Mouse (Mus musculus): ENCODE data around the gene Pex5l.

Gene Pex5l

DNA sequence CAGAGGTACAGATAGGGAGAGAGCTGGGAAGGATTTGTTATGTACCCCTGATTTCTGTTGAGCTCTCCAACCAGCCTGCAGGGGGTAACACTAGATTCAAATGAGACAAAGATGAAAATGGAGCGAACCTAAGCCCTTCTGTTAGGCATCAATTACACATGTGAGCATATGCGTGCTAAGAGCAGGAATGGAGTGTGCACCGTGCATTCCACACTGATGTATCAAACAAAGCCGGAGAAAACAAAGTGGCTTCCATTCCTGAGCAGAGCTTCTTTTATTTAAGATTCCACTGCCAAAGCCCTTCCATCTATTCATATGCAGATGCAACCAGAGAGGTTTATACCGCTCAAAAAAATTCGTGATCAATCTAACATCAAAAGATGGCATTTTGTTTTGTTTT, 79.5 kb downstream of the Pex5l start:
- DNase-seq (ENCODE audit: low spot score in 2 of 2), result no peak

DNA sequence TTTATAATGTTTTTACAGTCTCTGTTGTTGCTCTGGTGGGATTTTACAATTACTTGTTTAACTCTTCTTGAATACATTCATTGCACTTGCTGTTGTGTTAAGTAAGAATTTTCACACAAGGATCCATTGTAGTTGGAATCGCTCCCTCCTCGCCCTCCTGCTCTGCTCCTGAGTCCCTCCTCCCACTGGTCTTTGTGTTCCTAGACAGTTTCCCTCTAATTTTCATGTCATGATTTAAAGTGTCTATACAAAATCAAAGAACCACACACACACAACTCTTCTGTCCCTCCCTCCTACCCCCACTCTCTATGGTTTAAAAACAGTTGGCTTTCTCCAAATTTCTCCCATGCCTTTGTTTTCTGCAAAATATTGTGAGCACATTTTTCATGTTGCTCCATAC, 81.6 kb downstream of the Pex5l start:
- no peak for DNase-seq (ENCODE audit: low spot score in 2 of 2)

DNA sequence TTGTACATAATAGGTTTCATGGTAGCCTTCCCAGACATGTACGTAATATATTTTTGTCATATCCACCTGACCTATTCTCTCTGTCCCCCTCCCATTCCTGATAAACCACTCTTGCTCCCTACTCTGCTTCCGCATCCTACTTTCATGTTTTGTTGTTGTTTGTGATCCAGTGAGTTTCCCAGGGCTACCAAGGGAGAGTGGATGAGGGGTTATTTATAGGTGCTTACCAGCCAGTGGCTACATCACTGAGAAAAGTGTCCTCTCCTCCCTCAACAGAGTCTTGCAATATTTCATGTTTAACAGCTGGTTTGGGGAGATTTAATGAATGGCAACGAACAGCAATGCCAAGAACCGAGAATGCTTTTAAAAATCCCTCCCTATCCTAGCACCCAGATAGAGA, 82.0 kb downstream of the Pex5l start:
- DNase-seq (ENCODE audit: low spot score in 2 of 2), result no peak

DNA sequence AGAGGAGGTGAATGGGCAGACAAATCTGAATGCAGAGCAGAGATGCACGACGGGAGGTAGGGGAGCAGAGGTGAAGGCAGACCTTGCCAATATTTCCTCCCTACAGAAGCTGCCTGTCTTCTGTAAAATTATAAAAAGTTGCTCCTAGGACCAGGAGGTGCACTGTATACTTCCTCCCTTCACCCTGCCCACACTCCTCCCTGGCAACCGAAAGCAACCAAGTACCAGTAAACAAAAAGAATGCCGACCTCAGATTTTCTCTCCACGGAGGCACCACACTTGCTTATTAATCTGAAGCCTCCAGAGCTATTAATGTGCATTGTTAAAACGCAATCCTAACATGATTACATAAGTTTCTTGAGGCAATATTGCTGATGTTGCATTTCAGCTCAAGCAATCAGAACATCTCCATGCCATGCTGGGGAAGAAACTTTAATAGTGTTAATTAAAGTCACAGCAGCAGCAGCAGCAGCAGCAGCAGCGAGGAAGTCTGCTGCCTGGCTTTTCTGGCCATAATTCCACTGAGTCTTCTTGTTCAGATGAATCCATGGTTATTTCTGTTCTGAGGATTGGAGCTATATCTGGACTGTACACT, 82.6 kb downstream of the Pex5l start:
- no peak for DNase-seq (ENCODE audit: low spot score in 2 of 2)

DNA sequence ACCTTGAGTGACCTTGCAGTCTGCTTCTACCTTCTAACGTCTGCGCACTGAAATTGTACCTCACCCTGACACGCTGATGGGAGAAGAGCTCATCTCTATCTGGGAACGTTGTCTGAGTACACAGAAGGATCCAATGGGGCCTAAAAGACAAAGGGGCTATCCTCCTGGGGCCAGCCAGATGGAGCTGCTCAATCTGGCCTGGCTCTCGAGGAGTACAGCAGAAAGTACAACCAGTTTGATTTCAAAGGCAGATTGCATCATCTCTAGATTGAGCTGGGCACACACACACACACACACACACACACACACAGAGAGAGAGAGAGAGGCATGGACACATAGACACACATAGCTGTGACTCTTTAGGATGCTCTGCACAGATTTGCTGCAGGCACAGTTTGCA, 94.7 kb downstream of the Pex5l start:
- DNase-seq (ENCODE audit: low spot score in 2 of 2), result no peak

DNA sequence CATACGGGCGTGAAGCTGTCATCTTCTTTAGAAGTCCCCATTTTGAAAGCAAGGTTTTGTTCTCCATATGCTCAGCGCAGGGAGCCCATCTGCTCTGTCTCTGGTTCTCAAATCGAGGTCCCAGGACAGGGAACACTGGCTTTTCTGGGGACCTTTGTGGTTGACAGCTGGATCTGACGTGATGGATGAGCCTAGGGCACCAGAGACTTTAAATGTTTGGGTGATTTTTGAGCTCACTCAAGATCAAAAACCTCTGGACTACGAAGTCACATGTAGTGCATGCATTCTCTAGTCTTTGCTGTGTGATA, 98.3 kb downstream of the Pex5l start:
- no peak for DNase-seq (ENCODE audit: low spot score in 2 of 2)

DNA sequence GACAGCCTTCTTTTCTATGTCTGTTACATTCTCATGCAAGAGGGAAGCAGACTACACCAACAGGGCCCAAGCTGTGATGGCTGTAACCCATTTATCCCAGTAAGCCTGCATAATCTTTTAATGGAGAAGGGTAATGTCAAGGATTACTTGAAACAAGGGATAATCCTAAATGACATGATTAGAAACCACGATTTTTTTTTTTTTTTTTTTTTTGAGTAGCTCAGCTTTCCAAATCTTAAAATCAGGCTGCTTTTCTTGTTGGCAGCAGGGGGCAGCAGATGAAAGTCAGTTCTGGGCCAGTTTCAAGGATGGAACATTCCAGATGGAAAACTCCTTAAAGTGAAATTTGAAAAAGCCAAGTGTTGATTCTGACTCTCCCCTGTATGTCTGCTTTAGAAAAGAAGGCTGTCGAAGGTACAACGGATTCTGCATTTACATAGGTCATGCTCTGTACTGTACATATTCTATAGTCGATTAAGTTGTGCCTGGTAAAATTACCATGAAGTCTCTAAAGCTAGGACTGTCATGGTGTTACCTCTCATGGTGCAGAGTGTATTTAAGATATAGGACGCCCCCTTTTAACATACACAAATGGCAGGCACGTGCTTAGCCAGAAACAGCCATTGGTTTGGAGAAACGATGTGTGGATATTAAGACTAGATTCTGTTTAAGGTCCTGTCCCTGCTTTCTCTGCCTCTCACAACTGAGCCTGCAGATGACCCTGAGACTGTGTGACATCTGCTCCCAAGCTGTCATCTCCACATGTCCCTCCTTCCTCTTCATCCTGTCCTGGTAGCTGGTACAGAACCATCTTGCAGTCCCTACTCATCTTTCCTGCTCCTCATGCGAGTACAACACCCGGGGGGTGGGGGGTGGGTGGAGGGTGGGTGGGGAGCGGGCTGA, 98.9 kb downstream of the Pex5l start:
- peak in 1 of 2 experiments; percentile 10 for DNase-seq (ENCODE audit: low spot score in 2 of 2)

DNA sequence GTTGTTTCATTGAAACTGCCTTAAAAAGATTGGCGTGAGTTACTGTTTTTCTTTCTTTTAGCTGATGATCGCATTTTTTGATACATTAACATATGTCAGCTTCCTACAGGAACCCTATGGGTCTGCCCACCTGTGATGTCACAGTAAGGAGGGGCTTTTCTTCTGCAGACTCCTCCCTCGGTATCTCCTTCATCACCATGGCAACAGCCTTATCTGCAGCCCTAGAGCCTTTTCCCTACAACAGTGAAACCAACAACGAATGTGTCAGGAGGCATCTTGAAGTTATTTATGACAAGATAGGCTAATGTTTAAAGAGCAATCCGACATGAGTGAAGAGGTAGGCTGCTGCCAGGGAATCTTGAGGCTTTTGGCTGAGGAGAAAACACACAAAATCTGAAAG, 118.5 kb downstream of the Pex5l start:
- no peak for DNase-seq (ENCODE audit: low spot score in 2 of 2)

DNA sequence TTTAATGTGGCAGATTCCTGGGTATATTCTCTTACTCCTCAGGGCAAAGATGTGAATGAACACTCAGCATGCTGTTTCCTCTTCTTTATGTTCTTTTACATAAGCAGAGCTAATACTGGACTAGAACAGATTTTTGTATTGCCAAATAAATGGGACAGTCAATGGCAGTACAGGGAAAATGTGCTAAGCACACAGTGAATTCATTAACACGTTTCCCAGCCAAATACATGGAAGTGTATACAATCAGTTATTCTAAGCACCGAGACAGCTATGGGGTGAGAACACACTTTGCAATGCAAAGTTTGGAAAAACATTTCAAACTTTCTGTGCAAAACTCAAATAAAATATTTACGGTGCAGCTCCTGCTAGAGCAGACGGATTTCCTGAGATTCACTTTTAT, 139.1 kb downstream of the Pex5l start:
- no peak for DNase-seq (ENCODE audit: low spot score in 2 of 2)

DNA sequence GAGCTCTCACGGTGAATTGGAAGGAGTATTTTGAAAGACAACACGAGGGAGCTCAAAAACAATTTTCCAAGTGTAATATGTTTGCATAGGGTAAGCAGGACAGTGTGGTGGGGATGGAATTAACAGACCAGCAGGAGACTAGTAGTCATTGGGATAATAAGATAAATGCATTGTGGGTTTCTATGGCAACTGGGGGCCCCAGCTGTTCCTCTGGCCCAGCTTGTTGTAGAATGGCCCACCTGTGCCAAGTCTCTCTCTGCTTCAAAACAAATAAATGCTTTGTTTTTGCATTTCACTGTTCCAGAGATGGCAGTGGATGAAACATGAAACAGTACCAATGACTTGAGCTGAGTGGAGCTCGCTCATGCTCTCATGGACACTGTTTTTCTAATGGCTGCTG, 141.3 kb downstream of the Pex5l start:
- DNase-seq (ENCODE audit: low spot score in 2 of 2), result no peak

DNA sequence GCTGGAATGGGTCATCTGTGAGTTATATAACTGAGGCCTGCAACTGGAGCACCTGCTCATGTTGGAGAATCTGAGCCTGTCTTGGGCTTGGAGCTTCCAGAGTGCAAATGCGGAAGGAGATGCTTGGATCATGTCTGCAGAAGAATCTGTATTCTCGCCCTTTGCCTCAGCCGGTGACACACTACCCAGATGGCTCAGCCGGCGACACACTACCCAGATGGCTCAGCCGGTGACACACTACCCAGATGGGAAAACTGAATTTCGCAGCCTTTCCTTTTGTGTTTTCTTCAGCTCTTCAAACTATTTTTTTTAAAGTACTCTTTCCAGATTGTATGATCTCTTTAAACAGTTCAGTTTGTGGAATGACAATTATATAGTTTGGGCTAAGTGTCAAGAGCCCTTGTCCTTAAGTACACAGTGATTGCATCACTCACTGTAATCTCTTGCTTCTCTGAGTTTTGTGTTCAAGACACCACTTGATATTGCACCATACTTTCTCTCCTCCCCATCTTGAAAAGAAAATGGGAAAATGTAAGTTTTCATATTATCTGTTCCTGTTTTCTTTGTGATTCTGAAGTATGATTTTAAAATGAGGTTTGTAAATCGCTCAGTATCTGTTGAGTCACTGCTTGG, 142.5 kb downstream of the Pex5l start:
- no peak for DNase-seq (ENCODE audit: low spot score in 2 of 2)

DNA sequence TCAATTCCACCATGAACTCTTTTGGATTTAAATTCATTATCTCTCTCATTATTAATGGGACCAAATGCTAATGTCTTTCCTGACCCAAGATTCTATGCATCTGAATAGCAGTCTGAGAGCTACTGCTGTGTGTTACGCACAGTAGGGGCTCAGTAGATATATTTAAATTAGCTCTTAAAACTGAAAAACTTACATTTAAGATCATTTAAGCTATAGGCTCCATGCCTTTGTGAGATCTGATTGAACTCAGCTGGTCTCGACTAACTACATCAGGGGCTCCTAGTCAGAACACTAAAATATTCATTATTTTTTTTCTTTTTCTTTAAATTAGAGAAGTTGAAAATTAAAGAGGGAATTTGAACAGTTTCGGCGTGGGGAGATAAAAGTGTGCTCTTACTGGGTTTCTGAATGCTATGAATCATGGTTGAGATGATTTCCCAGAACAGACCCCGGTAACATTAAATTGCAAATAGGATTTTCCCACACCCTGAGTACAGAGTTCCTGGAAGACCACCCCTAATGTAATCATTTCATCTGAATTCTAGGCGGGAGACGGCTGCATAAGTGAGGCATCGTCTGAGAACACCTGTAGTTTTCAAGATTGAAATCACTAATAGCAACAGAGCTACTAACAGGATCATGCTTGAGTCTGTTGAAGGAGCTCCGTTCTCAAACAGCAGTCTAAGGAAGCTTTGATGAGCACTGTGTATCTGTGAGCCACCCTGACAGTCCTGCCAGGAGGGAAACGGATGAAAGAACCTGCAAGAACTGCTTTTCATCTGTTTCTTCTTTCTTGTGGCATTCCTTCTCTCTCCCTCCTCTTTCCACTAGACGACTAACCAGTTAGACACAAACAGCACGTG, 151.1 kb downstream of the Pex5l start:
- DNase-seq (ENCODE audit: low spot score in 2 of 2), result no peak

DNA sequence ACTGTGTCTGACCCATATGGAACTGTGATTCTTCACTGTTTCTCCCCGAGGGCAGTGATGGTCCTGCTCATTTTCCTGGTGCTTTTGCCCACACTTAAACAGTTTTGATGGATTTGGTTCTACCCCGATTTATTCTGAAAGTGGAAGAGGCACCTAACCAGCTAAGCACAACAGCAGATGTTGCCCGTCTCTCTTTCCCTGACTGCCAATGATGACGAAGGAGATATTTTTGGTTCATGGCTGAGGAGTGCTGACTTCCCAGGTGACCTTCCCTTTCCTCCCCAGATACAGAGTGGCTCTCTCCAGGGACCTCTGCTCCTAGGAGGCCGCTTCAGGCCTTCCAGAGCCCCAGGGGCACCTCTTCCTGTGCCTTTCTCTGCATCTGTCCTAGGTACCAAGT, 155.2 kb downstream of the Pex5l start:
- DNase-seq (ENCODE audit: low spot score in 2 of 2), result no peak

DNA sequence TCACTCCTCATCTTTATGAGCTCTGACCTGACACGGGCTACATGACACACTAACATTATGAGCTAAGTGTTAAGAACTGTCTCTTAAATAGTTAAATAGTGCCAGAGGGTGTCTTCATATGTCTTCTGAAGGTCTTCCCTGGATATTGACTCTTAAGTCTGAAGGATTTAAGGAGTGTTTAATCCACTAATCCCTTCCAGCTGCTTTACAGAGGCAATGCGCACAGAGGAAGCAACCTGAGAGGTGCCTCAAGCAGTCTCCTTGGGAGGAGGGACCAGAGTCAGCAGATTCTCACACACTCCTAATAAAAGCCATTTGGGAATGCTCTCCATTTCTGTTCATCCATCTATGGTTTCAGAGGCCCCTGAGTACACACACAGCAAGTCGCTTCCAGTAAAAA, 157.9 kb downstream of the Pex5l start:
- no peak for DNase-seq (ENCODE audit: low spot score in 2 of 2)

DNA sequence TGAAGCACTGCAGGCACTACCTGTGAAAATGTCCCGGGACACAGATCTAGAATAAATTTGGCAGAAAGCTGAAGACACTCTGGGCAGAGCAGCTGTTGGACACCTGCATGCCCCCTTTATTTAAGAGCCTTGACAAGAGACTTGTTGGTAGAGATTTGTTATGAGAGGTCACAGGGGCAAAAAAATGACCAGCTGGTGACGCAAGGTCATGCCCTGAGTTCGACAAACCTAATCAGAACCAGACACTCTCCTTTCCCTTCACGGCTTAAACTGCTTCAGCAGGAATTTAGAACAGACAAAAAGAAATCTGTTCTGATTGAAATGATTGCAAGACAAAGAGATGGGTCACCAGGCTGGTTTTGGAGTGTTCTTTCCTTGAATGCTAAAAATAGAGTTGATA, 163.1 kb downstream of the Pex5l start:
- no peak for DNase-seq (ENCODE audit: low spot score in 2 of 2)

DNA sequence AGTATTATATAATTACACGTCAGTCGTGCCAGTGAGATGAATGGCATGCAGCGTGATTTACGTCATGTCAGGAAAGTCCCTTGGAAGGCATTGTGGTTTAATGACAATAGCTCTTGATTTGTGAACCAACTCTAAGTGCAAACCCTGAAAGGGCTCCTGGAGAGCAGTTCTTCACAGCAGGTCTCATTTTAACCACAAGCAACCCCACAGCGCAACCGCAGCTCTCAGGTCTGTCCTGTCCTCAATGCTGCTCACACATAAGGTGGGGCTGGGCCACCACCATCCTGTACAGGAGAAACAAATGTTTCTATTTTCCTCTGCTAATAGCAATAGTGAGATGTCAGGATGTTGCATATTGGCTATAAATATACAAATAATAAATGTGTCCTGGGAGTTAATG, 163.8 kb downstream of the Pex5l start:
- no peak for DNase-seq (ENCODE audit: low spot score in 2 of 2)

DNA sequence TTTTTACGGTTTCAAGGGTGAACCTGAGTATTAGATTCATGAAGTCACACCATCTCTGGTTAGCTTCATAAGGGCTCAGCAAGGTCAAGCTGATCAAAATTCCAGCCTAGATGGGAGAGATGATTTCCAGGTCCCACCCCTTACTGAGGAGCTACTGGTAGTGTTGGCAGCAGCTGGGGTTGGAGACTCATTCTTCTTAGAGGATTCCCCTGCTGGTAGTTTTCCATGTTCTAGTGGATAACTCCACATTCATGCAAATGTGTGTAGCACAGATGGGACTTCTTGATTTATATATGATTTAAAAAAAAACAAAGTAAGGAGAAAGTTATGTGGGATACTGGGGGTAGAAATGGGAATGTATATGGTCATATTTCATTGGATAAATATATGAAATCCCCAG, 172.8 kb downstream of the Pex5l start:
- no peak for DNase-seq (ENCODE audit: low spot score in 2 of 2)

DNA sequence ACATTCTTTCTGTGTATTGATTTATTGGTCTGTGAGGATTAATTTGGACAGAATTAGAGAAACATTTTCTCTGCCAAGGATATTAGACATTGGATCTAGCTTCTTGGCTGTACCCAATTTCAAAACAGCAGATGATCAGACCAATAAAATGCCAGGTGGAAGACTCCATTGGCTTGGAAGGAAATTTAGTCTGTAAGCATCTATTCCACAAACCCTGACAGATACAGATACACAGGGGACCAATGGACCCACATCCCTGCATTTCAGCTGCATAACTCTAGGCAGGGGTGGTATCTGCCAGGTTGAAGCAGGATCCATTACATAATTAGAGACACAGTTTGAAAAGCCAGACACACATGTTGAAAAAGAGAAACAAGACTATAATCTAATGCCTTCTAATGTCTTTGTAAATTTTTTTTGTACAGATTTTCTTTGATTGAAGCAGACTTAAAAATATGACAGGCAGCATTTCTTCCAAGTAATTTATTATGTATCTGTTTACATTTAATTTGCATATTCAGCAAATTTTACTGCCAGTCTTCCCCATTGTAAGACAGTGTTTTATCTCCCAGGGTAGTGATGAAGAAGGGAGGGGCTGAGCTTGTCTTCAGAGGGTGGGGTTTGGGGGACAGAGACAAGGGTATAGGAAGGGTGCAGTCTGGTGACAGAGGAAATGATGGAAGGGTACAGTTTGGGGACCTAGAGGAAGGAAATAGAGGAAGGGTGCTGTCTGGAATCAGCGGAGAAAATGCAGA, 174.2 kb downstream of the Pex5l start:
- no peak for DNase-seq (ENCODE audit: low spot score in 2 of 2)

DNA sequence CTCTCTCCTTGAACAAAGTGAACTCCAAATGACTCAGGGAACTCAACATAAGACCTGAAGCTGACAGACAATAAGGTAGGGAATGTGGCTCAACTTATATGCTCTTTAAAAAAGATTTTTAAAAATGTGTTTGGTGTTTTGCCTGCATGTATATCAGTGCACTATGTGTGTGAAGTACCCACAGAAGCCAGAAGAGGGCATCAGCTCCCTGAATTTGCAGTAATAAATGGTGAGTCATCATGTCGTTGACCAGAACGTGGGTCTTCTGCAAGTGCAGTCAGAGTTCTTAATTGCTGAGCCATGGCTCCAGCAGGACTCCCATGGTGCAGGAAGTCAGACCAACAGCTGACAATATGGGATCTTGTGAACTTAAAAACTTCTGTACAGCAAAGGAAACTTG, 177.5 kb downstream of the Pex5l start:
- DNase-seq (ENCODE audit: low spot score in 2 of 2), result peak; percentile 30 to 44

DNA sequence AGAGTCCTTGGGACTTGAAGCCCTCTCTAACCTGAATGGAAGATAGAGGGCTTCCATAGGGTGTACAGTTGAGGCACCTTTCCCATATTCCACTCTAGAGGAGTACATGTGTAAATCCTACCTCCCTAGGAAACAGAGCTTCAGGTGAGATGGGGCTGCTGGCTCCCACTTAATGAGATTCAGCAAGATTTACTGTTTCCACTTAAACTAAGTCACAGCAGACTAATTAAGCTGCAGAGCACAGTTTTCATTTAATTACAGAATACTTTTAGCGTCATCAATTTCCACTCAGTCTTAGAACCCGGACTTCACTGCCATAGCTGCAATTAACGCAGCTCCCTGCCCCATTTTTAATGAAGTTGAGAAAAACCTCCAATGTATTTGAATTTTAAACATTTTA, 181.6 kb downstream of the Pex5l start:
- no peak for DNase-seq (ENCODE audit: low spot score in 2 of 2)

DNA sequence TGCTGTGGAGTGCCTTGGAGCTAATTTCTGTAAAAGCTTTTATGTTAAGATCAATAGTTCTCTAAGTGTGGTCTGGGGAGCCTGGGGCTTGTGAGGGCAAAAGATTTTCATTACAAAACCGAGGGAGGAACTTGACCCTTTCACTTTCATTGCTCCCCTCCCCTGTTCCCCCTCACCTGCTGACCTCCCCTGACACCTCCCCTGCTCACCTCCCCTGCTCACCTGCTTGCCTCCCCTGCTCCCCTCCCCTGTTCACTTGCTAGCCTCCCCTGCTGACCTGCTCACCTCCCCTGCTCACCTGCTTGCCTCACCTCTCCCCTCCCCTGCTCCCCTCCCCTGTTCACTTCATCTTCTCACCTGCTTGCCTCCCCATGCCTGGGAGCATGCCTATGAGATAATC, 191.7 kb downstream of the Pex5l start:
- no peak for DNase-seq (ENCODE audit: low spot score in 2 of 2)

DNA sequence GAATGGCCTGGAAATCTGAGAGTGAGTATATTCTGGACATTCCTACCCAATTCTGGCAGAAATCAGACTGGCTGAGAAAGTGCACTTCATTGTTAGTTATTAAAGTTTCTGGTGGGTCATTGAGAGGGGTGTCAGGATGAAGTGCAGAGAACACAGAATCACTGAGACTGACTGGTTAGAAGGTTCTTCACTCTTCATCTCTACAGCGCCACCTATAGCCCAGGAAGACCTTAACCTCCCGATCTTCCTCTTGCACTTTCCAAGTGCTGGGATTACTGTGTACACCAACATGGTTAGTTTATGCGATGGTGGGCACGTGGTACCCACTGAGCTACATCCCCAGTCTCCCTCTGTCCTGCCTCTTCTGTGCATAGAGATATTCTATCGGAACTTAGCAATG, 195.6 kb downstream of the Pex5l start:
- no peak for DNase-seq (ENCODE audit: low spot score in 2 of 2)
